Mouse (Mus musculus) heart, postnatal 0 days (tissue): ENCODE results near the gene Rere. TPM values are rescaled to one million over a fixed set of nuclear protein-coding genes. Genes with fewer than 3 reads are reported as not detected.

ENCODE experiments used
- ATAC-seq: fragments of 200-750 bp; cut with Nextera tagmentation; 2 replicates; pipeline ENCODE4 v1.8.0; 2017; ENCODE audit warnings: low read depth, moderate number of reproducible peaks, moderate library complexity; ENCODE audit not compliant: insufficient read depth
- DNase-seq: peaks from one replicate; pipeline ENCODE4 v3.0.0-alpha.2; 2016; ENCODE audit warnings: low spot score
- H3K27ac ChIP-seq: fragments of 300-500 bp; sonication (generic); 2 replicates; pipeline ENCODE4 v1.5.1; 2014; ENCODE audit warnings: low read depth, mild to moderate bottlenecking
- H3K27me3 ChIP-seq: fragments of 300-500 bp; sonication (generic); 2 replicates; pipeline ENCODE4 v1.6.1; 2014; ENCODE audit warnings: low read length, mixed read lengths; ENCODE audit not compliant: control insufficient read depth, insufficient read depth
- H3K36me3 ChIP-seq: fragments of 300-500 bp; sonication (generic); replicated peaks from 2 replicates; pipeline ENCODE4 v1.6.1; 2014; ENCODE audit warnings: low read length, mixed read lengths; ENCODE audit not compliant: control insufficient read depth, insufficient read depth
- H3K4me1 ChIP-seq: fragments of 300-500 bp; sonication (generic); 2 replicates; pipeline ENCODE4 v1.6.1; 2014; ENCODE audit warnings: antibody characterized with exemption; ENCODE audit not compliant: control insufficient read depth, insufficient read depth
- H3K4me2 ChIP-seq: fragments of 300-500 bp; sonication (generic); 2 replicates; pipeline ENCODE4 v1.6.1; 2014; ENCODE audit warnings: low read depth, mild to moderate bottlenecking, low read length, moderate library complexity
- H3K4me3 ChIP-seq: fragments of 300-500 bp; sonication (generic); 2 replicates; pipeline ENCODE4 v1.5.1; 2014; ENCODE audit warnings: low read depth, low read length
- H3K9ac ChIP-seq: fragments of 300-500 bp; sonication (generic); replicated peaks from 2 replicates; pipeline ENCODE4 v1.6.1; 2014; ENCODE audit warnings: low read depth, low read length, mixed read lengths
- H3K9me3 ChIP-seq: fragments of 300-500 bp; sonication (generic); replicated peaks from 2 replicates; pipeline ENCODE4 v1.6.1; 2016; ENCODE audit warnings: low read length; ENCODE audit not compliant: control insufficient read depth
- CTCF ChIP-seq: IDR thresholded peaks from 2 replicates; pipeline ENCODE4 v1.5.1; 2016; ENCODE audit warnings: antibody characterized with exemption, control low read depth, low read depth
- EP300 ChIP-seq: IDR thresholded peaks from 2 replicates; pipeline ENCODE4 v1.6.1; 2016; ENCODE audit warnings: antibody characterized with exemption, low read depth
- WGBS: fragments of 180-500 bp; shearing (Covaris S2); extraction: QIAGEN DNeasy Blood & Tissue Kit; methylation state at CpG from one replicate; pipeline ENCODE4 v1.1.7; 2014; 5-methylcytosine and 5-hydroxymethylcytosine counted together
- polyA plus RNA-seq: library from polyadenylated mRNA; unstranded; fragments of >200 nt; fragmentation: Nextera tagmentation; extraction: Ambion mirVana; gene quantifications from 2 replicates; pipeline ENCODE4 v1.2.1, GENCODE M21; 2015
- total RNA-seq: library from RNA; depleted of rRNA; stranded (reverse); fragments of >200 nt; gene quantifications from 2 replicates; pipeline ENCODE4 v1.2.3, GENCODE M21; 2014; ENCODE audit warnings: low replicate concordance

Gene Rere
- total and polyA plus RNA-seq, 2 experiments from 2014 or later, result 14.6 to 17.9 TPM

GRCm38 (mm10) chr4:150236521-150237481 lies 44.6 kb upstream of the Rere start, which contains the start of gene Eno1:
Gene Eno1 (plus strand): TSS chr4:150236721.
- under 1% methylated on average over 73 of the region's 78 CpGs for WGBS
- Histone ChIP-seq H3K9me3 (no peaks in the 10 kb centered on the region), H3K4me1 (peaks cover 50% of the 10 kb centered on the region), H3K4me2 (peak within 1 kb of the TSS; percentile 85), H3K36me3 (peaks cover 21% of the 10 kb centered on the region), H3K27me3 (no peaks in the 10 kb centered on the region), H3K27ac (peak within 1 kb of the TSS; percentile 97), H3K4me3 (peak within 1 kb of the TSS; percentile 90), H3K9ac (peak within 1 kb of the TSS; percentile 86)
- peak; percentile 96 for ATAC-seq
- peak; percentile 7; the same call in 1 of the 2 replicates for TF ChIP-seq CTCF
- peak; percentile 75 for TF ChIP-seq EP300
- DNase-seq, result peak; percentile 96

- peaks cover 46% of the 10 kb centered on the region for H3K4me1 ChIP-seq
- H3K36me3 ChIP-seq, result peaks cover 31% of the 10 kb centered on the region
- peak overlapping the region; percentile 97 for H3K27ac ChIP-seq
- H3K4me3 ChIP-seq, result peak overlapping the region; percentile 90
- H3K4me2 ChIP-seq, result peak overlapping the region; percentile 85
- DNase-seq (no peak), ATAC-seq (no peak)
- H3K9ac ChIP-seq, result peak overlapping the region; percentile 86
- TF ChIP-seq CTCF, result no peak
- TF ChIP-seq EP300, result no peak
- H3K9me3 ChIP-seq, result no peaks in the 10 kb centered on the region
- H3K27me3 ChIP-seq, result no peaks in the 10 kb centered on the region
- WGBS, result under 1% methylated on average over 21 of the region's 21 CpGs
Measured at GRCm38 (mm10) chr4:150237636-150238361, 43.6 kb upstream of the Rere start.

- Histone ChIP-seq H3K36me3 (peaks cover 39% of the 10 kb centered on the region), H3K27me3 (no peaks in the 10 kb centered on the region), H3K9ac (peak overlapping the region; percentile 86), H3K27ac (peak overlapping the region; percentile 97), H3K4me3 (peak overlapping the region; percentile 90), H3K9me3 (no peaks in the 10 kb centered on the region), H3K4me2 (peak overlapping the region; percentile 85), H3K4me1 (peaks cover 46% of the 10 kb centered on the region)
- DNase-seq, result no peak
- TF ChIP-seq CTCF (no peak), EP300 (no peak)
- WGBS, result 6% methylated on average over 3 of the region's 3 CpGs
- ATAC-seq, result no peak
Measured at GRCm38 (mm10) chr4:150238433-150239086, 42.9 kb upstream of the Rere start.

GRCm38 (mm10) chr4:150239087-150239480 lies 42.4 kb upstream of the Rere start:
- peak overlapping the region; percentile 86; the same call in 1 of the 2 replicates for H3K9ac ChIP-seq

GRCm38 (mm10) chr4:150239503-150239902 lies 41.9 kb upstream of the Rere start:
- WGBS, result 20% methylated on average over 6 of the region's 6 CpGs
- H3K27ac ChIP-seq, result peak overlapping the region; percentile 97
- H3K36me3 ChIP-seq, result peaks cover 48% of the 10 kb centered on the region
- DNase-seq, result no peak
- H3K4me3 ChIP-seq, result peak overlapping the region; percentile 90
- H3K27me3 ChIP-seq, result no peaks in the 10 kb centered on the region
- H3K9me3 ChIP-seq, result no peaks in the 10 kb centered on the region
- TF ChIP-seq EP300 (no peak), CTCF (no peak)
- peak overlapping the region; percentile 86; the same call in 1 of the 2 replicates for H3K9ac ChIP-seq
- peaks cover 45% of the 10 kb centered on the region for H3K4me1 ChIP-seq
- peak overlapping the region; percentile 85 for H3K4me2 ChIP-seq
- no peak for ATAC-seq

More at GRCm38 (mm10) chr4:150239087-150239480, 42.4 kb upstream of the Rere start:
- H3K36me3 ChIP-seq, result peaks cover 44% of the 10 kb centered on the region
- 25% methylated on average over 5 of the region's 5 CpGs for WGBS
- H3K4me1 ChIP-seq, result peaks cover 46% of the 10 kb centered on the region
- no peaks in the 10 kb centered on the region for H3K9me3 ChIP-seq
- H3K4me2 ChIP-seq, result peak overlapping the region; percentile 85
- H3K27me3 ChIP-seq, result no peaks in the 10 kb centered on the region
- TF ChIP-seq CTCF (no peak), EP300 (no peak)
- DNase-seq (no peak), ATAC-seq (no peak)
- H3K27ac ChIP-seq, result peak overlapping the region; percentile 97; the same call in 1 of the 2 replicates
- peak overlapping the region; percentile 90 for H3K4me3 ChIP-seq
